8 mouse cellular contexts compared by ENCODE assay signal in genomic region chr8:84893709-84894134, GRCm38 (mm10). TPM values are rescaled to one million over a fixed set of nuclear protein-coding genes. Genes with fewer than 3 reads are reported as not detected.
DNase-seq lines count a peak whose midpoint lies in the region; ATAC-seq lines count a peak whose summit lies in the region.

TSS of gene Gcdh (minus strand) at chr8:84893921.

- DNase-seq in adipocyte (ENCODE audit: low spot score): peak; percentile 99
- peak; percentile 96 for DNase-seq in embryo, embryonic 10 days (ENCODE audit: low spot score)
- peak; percentile 76 for DNase-seq in gastrocnemius, postnatal 10 days
- DNase-seq in induced T-regulatory cell, adult 2 months (ENCODE audit: low read depth): peak; percentile 95
- peak; percentile 93 to 96 for DNase-seq in left cerebral cortex, adult 9 months (ENCODE audit: low spot score in 2 of 2)
- DNase-seq in right cerebral cortex, postnatal 14 days: peak; percentile 81
- DNase-seq in urinary bladder, postnatal 36 days (ENCODE audit: low spot score in 2 of 2): peak; percentile 85 to 93

- ATAC-seq in megakaryocyte progenitor cell, adult 5-6 weeks (replicated peaks; ENCODE audit: poor library complexity): peak; percentile 99

RNA-seq across cellular contexts. Expression of gene Gcdh, which starts in this region (rescaled TPM):
- total RNA-seq in gastrocnemius, postnatal 10 days (2021): 10 to 100 TPM; 21.1 to 24.1 TPM
- total RNA-seq in megakaryocyte progenitor cell, adult 5-6 weeks (2015): 17.4 and 19.0 TPM in 2 replicates
- 27.8 TPM in 2 replicates for total RNA-seq in megakaryocyte progenitor cell, adult 5-6 weeks (2017)

Comparison
In these comparisons a context has a peak if more than half of its experiments do, and no peak if none do; other contexts are left out.
1. Peak in every context shown above with its lines: DNase-seq and ATAC-seq.